Mouse (Mus musculus) liver, adult 2 months (tissue): ENCODE measurements around the gene Ets1.

Experiments used
- CTCF ChIP-seq: fragments of 200-500 bp; IDR thresholded peaks from 2 replicates; pipeline ENCODE4 v1.5.1; 2011; ENCODE audit warnings: low read depth, low read length, control low read depth
- POLR2A ChIP-seq: fragments of 200-500 bp; IDR thresholded peaks from 2 replicates; pipeline ENCODE4 v1.6.1; 2011; ENCODE audit warnings: low read length, control low read depth; ENCODE audit not compliant: insufficient read depth; ENCODE audit errors: extremely low read depth

- TF ChIP-seq CTCF, result no peak
- TF ChIP-seq POLR2A, result no peak
These were observed 16.4 kb upstream of the Ets1 start for GRCm38 (mm10) chr9:32619661-32620060.
